Comparison of ENCODE assay signal across 8 mouse cellular contexts in genomic region chr7:35235308-35235707, GRCm38 (mm10). TPM values are rescaled to one million over a fixed set of nuclear protein-coding genes. Genes with fewer than 3 reads are reported as not detected.
A peak's percentile ranks its signal among the peaks of the same experiment; 100 is the strongest.
DNase-seq lines count a peak whose midpoint lies in the region; ATAC-seq and TF ChIP-seq lines count a peak whose summit lies in the region.

No protein-coding gene starts in this region.

- no peaks in the 10 kb centered on the region for H3K9me3 ChIP-seq in E14TG2a.4 (ENCODE audit: low read length)
- 0 out of 2 replicates have a peak, but pooled peaks cover 8% of the 10 kb centered on the region for H3K9me3 ChIP-seq in embryonic facial prominence, embryonic 15.5 days (replicated peaks)
- H3K9me3 ChIP-seq in liver, embryonic 13.5 days (replicated peaks), result no peaks in the 10 kb centered on the region
- H3K9me3 ChIP-seq in neural tube, embryonic 12.5 days, result no peaks in the 10 kb centered on the region

- H3K9ac ChIP-seq in embryonic facial prominence, embryonic 15.5 days, result peak overlapping the region; percentile 26; the same call in 1 of the 2 replicates
- H3K9ac ChIP-seq in liver, embryonic 13.5 days, result peak overlapping the region; percentile 28; the same call in 1 of the 2 replicates
- peak overlapping the region; percentile 55 for H3K9ac ChIP-seq in neural tube, embryonic 12.5 days

- no peak for TF ChIP-seq POLR2A in bone marrow, adult 2 months (IDR thresholded peaks at IDR 0.05; ENCODE audit: borderline replicate concordance, control insufficient read depth, low read depth, low read length)

- WGBS in bone marrow, adult 2 months, result 30% methylated on average over 9 of the region's 9 CpGs
- 16% methylated on average over 9 of the region's 9 CpGs for WGBS in embryonic facial prominence, embryonic 15.5 days
- WGBS in liver, embryonic 13.5 days (ENCODE audit: insufficient replicate concordance), result 23% methylated on average over 9 of the region's 9 CpGs
- WGBS in neural tube, embryonic 12.5 days, result 18% methylated on average over 9 of the region's 9 CpGs

- H3K4me3 ChIP-seq in E14TG2a.4 (replicated peaks; ENCODE audit: low read length), result peak overlapping the region; percentile 81
- peak overlapping the region; percentile 66 for H3K4me3 ChIP-seq in bone marrow, adult 2 months (replicated peaks; ENCODE audit: control insufficient read depth, low read depth, low read length)
- peak overlapping the region; percentile 65 for H3K4me3 ChIP-seq in embryonic facial prominence, embryonic 15.5 days (replicated peaks)
- H3K4me3 ChIP-seq in liver, embryonic 13.5 days (replicated peaks), result peak overlapping the region; percentile 65
- H3K4me3 ChIP-seq in neural tube, embryonic 12.5 days, result peak overlapping the region; percentile 55

- peak; percentile 60 to 73 for DNase-seq in heart, postnatal 10 days
- DNase-seq in kidney, postnatal 36 days, result peak; percentile 65 to 72
- peak; percentile 47 for DNase-seq in liver, embryonic 13.5 days
- DNase-seq in thymus, postnatal 25 days, result peak; percentile 28

- peaks cover 27% of the 10 kb centered on the region for H3K4me1 ChIP-seq in E14TG2a.4 (replicated peaks; ENCODE audit: low read depth, low read length)
- H3K4me1 ChIP-seq in bone marrow, adult 2 months (ENCODE audit: control insufficient read depth, insufficient read depth, low read length), result no peaks in the 10 kb centered on the region; the same call in 1 of the 2 replicates
- H3K4me1 ChIP-seq in embryonic facial prominence, embryonic 15.5 days, result peaks cover 8% of the 10 kb centered on the region
- H3K4me1 ChIP-seq in liver, embryonic 13.5 days (replicated peaks), result peaks cover 19% of the 10 kb centered on the region
- peaks cover 6% of the 10 kb centered on the region; the same call in 1 of the 2 replicates for H3K4me1 ChIP-seq in neural tube, embryonic 12.5 days

- intact Hi-C loops in heart, postnatal 10 days (cut with DNase I), result no loop called here

- ATAC-seq in embryonic facial prominence, embryonic 15.5 days (ENCODE audit: insufficient number of reproducible peaks, low FRiP score, low TSS enrichment, low read depth), result no peak
- 0 out of 2 replicates have a peak, but pooled peaks have one; percentile 30 for ATAC-seq in liver, embryonic 13.5 days (ENCODE audit: low read depth)
- ATAC-seq in neural tube, embryonic 12.5 days (ENCODE audit: low FRiP score, low read depth), result peak; percentile 80

- H3K27me3 ChIP-seq in E14TG2a.4 (ENCODE audit: insufficient read depth, low read length), result peaks cover 8% of the 10 kb centered on the region; the same call in 1 of the 2 replicates
- no peaks in the 10 kb centered on the region for H3K27me3 ChIP-seq in embryonic facial prominence, embryonic 15.5 days
- no peaks in the 10 kb centered on the region for H3K27me3 ChIP-seq in liver, embryonic 13.5 days
- no peaks in the 10 kb centered on the region for H3K27me3 ChIP-seq in neural tube, embryonic 12.5 days (replicated peaks)

- no peak overlapping the region for H3K27ac ChIP-seq in bone marrow, adult 2 months (ENCODE audit: control insufficient read depth, insufficient read depth, low read depth, low read length, poor library complexity)
- H3K27ac ChIP-seq in embryonic facial prominence, embryonic 15.5 days (replicated peaks), result peak overlapping the region; percentile 73
- no peak overlapping the region for H3K27ac ChIP-seq in liver, embryonic 13.5 days
- H3K27ac ChIP-seq in neural tube, embryonic 12.5 days, result no peak overlapping the region; the same call in 1 of the 2 replicates

- no peak for TF ChIP-seq CTCF in E14TG2a.4 (conservative IDR thresholded peaks at IDR 0.05; ENCODE audit: low read length)
- TF ChIP-seq CTCF in bone marrow, adult 2 months (IDR thresholded peaks at IDR 0.05; ENCODE audit: control insufficient read depth, insufficient read depth, low read length), result no peak

- no peaks in the 10 kb centered on the region for H3K36me3 ChIP-seq in E14TG2a.4 (ENCODE audit: insufficient read depth, low read length)
- H3K36me3 ChIP-seq in embryonic facial prominence, embryonic 15.5 days, result no peaks in the 10 kb centered on the region
- H3K36me3 ChIP-seq in liver, embryonic 13.5 days, result no peaks in the 10 kb centered on the region
- no peaks in the 10 kb centered on the region for H3K36me3 ChIP-seq in neural tube, embryonic 12.5 days

- peak overlapping the region; percentile 56 for H3K4me2 ChIP-seq in embryonic facial prominence, embryonic 15.5 days (replicated peaks)
- H3K4me2 ChIP-seq in liver, embryonic 13.5 days, result peak overlapping the region; percentile 80
- peak overlapping the region; percentile 62 for H3K4me2 ChIP-seq in neural tube, embryonic 12.5 days (replicated peaks)

RNA-seq across cellular contexts. Expression of gene Lrp3, which starts 20.0 kb away (rescaled TPM):
- not detected in 2 replicates for polyA plus RNA-seq in bone marrow, adult 2 months (2011; ENCODE audit: insufficient read depth, insufficient read length, low replicate concordance, missing spikeins)
- polyA plus RNA-seq in embryonic facial prominence, embryonic 15.5 days (2015; fragmentation: Nextera tagmentation; extraction: Ambion mirVana), result 11.2 and 11.8 TPM in 2 replicates
- 10 to 100 TPM in 1 of 2 experiments, 1 to 10 TPM in 1; 8.7 to 10.1 TPM for total RNA-seq in heart, postnatal 10 days (2021)
- polyA plus RNA-seq in liver, embryonic 13.5 days (2015; fragmentation: Nextera tagmentation; extraction: Ambion mirVana), result 0.38 and 0.50 TPM in 2 replicates
- 23.2 and 24.6 TPM in 2 replicates for polyA plus RNA-seq in neural tube, embryonic 12.5 days (2016; fragmentation: Nextera tagmentation; extraction: Ambion mirVana)

RNA-seq across cellular contexts. Expression of gene Slc7a10, which starts 49.1 kb away (rescaled TPM):
- 1.5 TPM in 1 of 2 replicates, not detected in the other for polyA plus RNA-seq in bone marrow, adult 2 months (2011; ENCODE audit: insufficient read depth, insufficient read length, low replicate concordance, missing spikeins)
- polyA plus RNA-seq in embryonic facial prominence, embryonic 15.5 days (2015; fragmentation: Nextera tagmentation; extraction: Ambion mirVana), result 12.5 and 16.9 TPM in 2 replicates
- 1 to 10 TPM in 1 of 2 experiments, under 1 TPM in 1; 0.60 to 1.1 TPM for total RNA-seq in heart, postnatal 10 days (2021)
- 0.41 and 0.54 TPM in 2 replicates for polyA plus RNA-seq in liver, embryonic 13.5 days (2015; fragmentation: Nextera tagmentation; extraction: Ambion mirVana)
- polyA plus RNA-seq in neural tube, embryonic 12.5 days (2016; fragmentation: Nextera tagmentation; extraction: Ambion mirVana), result 1.4 and 1.7 TPM in 2 replicates
